Mouse (Mus musculus): Measurements from ENCODE around the gene Minar1. TPM values are rescaled to one million over a fixed set of nuclear protein-coding genes. Genes with fewer than 3 reads are reported as not detected.

Minar1 gene
- not detected for total RNA-seq (2023)

GRCm38 (mm10) chr9:89623006-89623760, at the start of gene Minar1:
TSS of gene Minar1 (minus strand) at chr9:89623125.

Other genes with a start within 250 kb of the Minar1 start
- gene Tmed3, start 81.9 kb upstream of the Minar1 start, total RNA-seq (2023) = 12.0 TPM
- not detected for gene Ankrd34c, start 115.3 kb upstream of the Minar1 start, total RNA-seq (2023)

Data from CD4-positive naive resting alpha-beta T cell, adult 76 days (primary cell).